Mouse (Mus musculus): ENCODE measurements at regions not wholly inside any gene's neighbourhood (a gene's known extent, or its start where the extent isn't known, plus 50 kb on each side); places are given as distances from the start of the nearest gene placed in this dataset.

DNA sequence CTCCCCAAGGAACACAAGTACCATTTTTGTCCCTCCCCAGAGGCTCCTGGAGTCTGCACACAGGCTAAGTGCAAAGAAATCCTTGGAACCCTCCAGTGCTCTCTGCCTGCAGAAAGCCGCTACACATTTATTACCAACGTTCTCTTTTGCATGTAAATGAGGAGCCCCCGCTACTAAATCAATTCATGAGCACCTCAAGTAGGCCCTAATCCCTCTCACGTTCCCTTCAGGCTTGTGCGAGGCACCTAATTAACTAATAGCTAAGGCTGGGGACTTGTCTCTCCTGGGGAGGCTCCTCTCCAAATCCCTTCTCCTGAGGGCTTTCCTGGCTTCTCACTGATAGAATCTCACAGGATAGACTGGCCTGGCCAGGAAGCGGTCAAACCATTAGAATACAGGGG lies 568.6 kb upstream of the Adam5 start:
- DNase-seq (ENCODE audit: low spot score in 2 of 2), result no peak

DNA sequence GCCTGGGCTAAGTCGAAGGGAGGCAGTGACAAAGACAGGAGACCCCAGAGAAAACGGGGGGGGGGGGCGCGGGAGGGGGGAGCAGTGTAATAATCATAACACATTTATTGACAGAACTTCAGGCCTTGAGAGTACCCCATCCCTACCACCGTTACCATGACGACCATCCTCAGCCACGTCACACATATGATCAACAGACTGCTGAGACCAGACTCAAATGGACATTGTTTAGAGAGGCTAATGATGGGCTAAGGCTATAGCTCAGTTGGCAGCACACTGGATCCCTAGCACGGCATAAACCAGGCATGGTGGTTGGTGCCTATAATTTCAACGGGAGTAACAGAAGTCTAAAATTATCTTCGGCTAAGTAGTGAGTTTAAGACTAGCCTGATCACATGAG lies 565.8 kb upstream of the Adam5 start:
- DNase-seq (ENCODE audit: low spot score in 2 of 2), result no peak

DNA sequence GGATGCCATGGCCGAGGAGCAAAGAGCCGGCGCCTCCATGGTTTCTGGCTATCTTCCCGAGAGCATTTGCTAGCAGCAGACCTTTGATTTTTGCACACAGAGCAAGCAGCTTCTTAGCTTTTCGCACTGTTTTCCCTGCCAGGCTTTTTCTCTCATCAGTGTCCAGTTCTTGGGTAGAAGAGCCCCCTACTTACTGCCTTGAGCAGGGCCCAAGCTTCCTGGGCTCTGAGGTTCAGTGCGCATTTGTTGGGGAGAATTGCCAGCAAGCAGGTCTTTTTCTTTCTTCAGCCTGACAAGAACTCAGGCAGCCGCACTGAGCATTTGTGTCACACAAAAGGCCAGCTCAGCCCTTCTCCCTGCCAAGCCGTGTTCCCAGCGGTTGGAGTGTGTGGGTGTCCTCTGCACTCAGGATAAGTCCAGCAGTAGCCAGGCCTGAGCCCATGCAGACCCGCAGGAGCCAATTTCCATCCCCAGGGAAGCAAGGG lies 565.2 kb upstream of the Adam5 start:
- DNase-seq (ENCODE audit: low spot score in 2 of 2), result peak; percentile 13 to 20

DNA sequence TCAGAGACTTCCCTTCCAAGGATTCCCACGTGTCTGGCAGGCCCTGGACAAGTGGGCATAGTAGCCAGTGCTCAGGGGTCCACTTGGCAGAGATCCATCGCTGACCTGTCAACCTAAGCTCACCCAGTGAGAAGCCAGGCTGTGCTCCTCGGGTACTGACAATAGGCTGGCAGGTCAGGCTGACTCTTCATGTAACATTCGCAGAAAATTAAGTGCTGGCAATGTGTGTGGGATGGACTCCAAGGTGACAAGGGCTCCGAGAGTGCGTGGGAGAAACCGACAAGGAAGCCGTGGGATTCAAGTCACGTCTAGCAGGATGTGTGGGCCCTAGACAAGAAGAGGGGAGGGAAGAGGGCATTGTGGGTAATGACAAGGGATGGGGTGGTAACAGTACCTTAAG lies 564.6 kb upstream of the Adam5 start:
- DNase-seq (ENCODE audit: low spot score in 2 of 2), result no peak

DNA sequence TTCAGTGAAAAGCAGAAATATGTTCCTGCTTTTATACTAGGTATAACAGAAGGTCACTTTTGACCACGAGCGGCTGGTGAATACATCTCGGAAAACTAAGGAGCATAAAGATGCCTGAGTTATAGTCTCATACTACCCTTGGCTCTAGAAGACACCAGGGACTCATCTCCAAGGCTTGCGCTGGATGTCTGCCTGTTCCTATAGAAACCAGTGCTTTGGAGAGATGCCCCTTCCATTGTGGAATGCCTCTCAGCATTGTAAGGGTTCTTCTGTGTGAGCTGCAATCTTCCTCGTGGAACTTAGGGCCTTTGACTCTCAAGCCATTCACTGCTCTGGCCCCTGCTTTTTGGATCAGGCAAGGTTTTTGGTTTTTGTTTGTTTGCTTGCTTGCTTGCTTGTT lies 561.0 kb upstream of the Adam5 start:
- no peak for DNase-seq (ENCODE audit: low spot score in 2 of 2)

DNA sequence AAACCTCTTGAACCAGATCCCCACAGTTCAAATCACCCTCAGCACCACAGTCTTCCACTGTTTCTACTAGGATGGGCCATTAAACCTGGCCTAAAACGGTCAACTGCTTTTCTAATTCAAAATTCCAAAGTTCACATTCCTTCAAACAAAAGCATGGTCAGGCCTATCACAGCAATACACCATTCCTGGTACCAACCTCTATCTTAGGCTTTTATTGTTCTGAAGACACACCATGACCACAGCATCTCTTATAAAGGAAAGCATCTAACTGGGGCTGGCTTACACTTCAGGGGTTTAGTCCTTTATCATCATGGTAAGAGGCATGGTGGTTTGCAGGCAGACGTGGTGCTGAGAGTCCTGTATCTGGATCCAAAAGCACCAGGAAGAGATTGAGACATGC lies 560.4 kb upstream of the Adam5 start:
- no peak for DNase-seq (ENCODE audit: low spot score in 2 of 2)

DNA sequence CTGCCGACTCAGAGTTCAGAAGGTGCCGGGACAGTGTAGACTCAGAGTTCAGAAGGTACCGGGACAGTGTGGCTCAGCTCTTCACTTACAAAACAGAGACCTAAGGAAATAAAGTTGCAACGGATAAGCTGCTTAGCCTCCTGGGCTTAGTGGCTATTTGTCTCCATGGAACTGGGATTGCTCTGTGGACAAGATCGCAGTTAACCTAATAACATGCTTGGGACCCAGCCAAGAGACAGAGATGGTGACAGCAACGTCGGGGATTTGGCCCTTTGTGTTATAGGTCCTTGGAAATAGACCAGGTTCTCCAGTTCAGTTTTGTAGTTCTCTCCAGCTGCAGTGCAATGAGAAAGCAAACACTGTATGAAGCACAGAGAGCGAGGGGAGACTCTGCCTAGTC lies 549.1 kb upstream of the Adam5 start:
- no peak for DNase-seq (ENCODE audit: low spot score in 2 of 2)

DNA sequence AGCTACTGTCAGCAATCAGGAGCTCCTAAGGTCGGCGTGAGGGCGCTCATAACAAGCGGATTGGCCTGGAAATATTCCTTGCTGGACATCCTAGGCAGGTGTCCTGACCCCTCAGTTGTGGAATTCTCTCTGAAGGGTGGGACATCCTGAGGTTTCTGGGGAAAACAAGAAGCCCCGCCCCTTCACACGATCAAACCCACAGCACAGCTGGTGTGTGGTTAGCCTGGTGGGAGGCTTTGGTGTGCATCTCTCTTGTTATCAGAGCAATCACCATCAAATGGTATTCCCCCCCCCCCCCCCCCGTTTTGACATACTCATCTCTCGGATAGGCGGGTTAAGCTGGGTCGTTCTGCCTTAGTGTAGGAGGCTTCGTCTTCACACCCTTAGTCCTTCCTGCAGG lies 546.8 kb upstream of the Adam5 start:
- DNase-seq (ENCODE audit: low spot score in 2 of 2), result no peak

DNA sequence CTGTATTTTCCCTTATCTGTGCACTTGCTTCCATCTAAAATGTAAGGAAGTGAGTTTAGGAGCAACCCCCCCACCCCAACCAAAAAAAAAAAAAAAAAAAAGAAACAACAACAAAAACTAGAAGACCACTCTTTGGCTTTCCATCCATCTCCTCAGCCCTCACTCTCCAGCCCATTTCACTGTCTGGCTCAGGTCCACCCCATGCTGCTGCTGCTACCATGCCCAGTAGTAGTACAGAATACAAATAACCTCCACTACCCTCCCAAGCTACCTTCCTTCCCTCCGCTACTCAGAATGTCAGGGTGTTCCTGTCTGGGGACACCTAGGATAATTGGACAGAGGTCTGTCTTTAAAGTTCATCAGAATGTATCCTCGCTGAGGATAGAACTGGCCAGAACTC lies 545.2 kb upstream of the Adam5 start:
- DNase-seq (ENCODE audit: low spot score in 2 of 2), result no peak

DNA sequence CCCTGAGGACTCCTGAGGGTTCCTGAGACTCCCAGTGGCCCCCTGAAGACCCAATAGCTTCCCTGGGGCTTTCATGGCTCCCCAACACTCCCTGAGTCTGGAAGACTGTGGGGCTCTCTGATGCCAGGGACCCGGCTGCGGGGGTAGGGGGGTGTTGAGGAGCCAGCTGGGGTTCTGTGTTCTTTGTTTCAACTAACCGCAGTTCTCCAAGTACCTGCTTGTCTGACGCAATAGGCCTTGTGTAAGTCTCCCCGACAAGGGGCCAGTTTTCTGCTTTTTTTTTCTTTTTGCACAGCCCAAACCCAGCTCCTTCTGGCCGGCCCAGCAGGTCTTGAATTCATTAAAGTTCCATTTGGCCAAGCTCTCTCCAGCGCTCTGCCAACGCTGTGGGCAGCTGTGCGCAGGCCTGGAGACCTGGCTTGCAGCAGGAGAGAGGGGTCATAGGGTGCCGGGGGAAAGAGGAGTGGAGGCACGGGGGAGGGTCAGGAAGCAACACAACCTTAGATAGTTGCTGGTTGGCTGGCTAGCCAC lies 544.5 kb upstream of the Adam5 start:
- DNase-seq (ENCODE audit: low spot score in 2 of 2), result peak in 1 of 2 experiments; percentile 47

DNA sequence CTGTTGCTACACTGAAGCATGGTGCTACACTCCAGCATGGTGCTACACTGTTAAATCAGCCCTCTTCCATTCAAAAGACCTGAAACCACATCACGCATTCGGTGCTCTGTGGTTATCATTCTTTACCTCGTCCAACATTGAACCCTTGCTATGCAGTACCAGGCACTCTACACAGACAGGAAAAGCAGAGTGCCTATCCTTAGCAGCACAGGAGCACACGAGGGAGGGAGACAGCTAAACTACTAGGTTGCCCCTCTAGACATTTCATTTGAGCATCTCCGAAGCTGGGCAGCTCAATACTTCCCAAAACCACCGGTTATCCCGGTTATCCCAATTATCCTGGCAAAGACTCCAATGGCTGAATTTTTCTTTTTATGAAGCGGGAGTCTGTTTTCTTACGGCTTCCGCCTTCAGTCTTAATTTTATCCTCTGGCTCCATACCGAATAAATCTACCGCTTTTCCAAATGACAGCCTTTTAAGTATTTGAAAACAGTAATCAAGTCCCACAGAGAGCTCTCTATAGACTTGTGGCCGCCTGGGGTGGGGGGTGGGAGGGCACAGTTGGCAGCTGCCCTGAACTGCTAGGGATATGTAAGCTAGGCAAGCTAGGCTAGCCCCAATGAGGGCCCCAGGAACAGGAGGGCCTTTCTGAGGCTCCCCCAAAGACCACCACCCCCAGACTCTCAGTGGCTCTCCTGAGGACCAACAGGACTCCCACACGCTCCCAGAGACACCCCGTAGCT lies 543.8 kb upstream of the Adam5 start:
- DNase-seq (ENCODE audit: low spot score in 2 of 2), result no peak

DNA sequence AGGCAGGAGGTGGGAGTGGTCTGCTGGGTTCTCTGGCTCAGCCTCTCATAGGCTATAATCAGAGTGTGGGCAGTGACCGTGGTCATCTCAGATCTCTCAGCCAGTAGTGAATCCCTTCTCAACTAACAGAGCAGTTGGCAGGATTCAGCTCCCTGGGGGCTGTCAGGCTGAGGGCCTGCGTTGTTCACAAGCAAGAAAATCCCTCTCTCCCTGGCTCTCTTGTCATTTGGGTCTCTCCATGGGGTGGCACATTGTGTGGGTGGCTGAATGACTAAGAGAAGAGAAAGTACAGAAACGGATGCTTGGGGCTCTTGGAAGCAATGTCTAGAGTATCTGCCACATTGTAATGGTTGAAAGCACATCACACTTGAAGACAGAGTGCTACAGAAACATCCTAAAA lies 542.0 kb upstream of the Adam5 start:
- DNase-seq (ENCODE audit: low spot score in 2 of 2), result peak in 1 of 2 experiments; percentile 47

DNA sequence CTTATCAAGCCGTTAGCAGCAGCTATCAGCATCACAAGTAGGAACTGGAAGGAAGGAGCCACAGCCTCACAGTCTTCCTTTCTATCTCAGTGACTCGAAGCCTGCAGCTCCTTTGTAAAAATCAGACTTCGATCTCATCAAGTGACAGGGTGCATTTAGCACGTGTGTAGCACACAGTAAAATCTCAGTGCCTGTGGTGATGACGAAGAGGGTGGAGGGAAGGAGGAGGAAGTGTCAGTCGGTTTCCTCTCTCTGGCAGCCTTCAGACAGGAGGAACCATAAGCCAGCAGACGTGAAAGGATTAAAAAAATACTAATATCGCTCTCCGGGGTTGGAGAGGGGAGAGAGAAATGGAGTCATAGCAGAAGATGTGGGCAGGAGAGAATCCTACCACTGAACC lies 538.5 kb upstream of the Adam5 start:
- no peak for DNase-seq (ENCODE audit: low spot score in 2 of 2)

DNA sequence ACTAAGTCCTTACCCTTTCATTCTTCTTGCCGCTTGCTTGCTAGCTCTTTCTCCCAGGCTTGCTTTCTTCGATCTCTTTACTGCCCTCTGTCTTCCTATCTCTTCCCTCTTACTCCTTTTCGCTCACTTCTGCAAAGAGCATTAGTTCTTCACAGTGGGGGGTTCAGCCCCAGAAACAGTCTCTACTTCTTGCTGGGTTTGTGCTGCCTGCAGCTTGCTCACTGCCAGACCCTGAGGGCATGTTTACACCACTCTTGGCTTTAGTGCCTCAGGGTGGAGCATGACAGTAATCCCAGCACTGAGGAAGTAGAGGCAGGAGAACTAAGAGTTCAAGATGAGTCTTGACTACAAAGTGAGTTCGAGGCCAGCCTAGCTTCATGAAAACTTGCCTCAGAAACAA lies 538.0 kb upstream of the Adam5 start:
- DNase-seq (ENCODE audit: low spot score in 2 of 2), result no peak

DNA sequence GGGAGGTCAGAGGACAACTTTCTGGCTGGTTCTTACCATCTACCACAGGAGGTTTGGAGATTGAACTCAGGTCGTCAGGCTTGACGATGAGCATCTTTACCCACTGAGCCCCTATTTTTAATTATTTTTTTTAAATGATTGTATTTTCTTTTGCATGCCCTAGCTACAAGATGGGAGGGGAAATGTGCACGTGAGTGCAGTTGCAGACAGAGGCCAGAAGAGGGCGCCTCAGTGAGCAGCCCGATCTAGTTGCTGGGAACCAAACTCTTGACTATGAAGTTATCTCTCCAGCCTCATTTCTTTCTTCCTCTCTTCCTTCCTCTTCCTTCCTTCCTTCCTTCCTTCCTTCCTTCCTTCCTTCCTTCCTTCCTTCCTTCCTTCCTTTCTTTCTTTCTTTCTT lies 537.3 kb upstream of the Adam5 start:
- DNase-seq (ENCODE audit: low spot score in 2 of 2), result no peak

DNA sequence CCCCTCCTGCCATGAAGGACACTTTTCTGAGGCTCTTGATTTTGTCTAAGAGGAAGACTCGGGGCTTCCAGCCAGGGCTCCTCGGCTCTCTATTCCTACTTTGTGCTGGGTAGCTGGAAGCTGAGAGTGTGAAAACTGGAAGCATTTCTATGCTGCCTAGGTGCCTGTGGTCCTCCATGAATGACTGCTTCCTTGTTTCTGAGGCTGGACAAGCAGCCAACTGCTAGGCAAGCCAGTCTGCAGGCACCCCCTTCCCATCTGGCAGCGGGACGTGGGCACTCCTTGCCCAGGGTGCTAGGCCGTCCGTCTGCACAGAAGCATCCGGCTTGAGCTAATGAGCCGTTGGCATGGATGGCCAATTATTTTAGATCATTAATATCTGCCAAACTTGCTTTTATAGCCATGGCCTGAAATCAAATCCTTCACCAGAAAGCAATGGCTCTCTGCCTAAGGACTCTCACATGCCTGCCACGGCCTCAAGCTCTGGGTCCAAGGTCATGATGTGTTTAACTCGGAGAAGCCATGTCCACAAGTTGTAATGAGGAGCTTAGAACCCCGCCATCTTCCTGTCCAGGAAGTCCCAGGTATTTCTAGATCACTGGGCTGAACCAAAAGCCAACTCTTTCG lies 534.5 kb upstream of the Adam5 start:
- DNase-seq (ENCODE audit: low spot score in 2 of 2), result no peak

DNA sequence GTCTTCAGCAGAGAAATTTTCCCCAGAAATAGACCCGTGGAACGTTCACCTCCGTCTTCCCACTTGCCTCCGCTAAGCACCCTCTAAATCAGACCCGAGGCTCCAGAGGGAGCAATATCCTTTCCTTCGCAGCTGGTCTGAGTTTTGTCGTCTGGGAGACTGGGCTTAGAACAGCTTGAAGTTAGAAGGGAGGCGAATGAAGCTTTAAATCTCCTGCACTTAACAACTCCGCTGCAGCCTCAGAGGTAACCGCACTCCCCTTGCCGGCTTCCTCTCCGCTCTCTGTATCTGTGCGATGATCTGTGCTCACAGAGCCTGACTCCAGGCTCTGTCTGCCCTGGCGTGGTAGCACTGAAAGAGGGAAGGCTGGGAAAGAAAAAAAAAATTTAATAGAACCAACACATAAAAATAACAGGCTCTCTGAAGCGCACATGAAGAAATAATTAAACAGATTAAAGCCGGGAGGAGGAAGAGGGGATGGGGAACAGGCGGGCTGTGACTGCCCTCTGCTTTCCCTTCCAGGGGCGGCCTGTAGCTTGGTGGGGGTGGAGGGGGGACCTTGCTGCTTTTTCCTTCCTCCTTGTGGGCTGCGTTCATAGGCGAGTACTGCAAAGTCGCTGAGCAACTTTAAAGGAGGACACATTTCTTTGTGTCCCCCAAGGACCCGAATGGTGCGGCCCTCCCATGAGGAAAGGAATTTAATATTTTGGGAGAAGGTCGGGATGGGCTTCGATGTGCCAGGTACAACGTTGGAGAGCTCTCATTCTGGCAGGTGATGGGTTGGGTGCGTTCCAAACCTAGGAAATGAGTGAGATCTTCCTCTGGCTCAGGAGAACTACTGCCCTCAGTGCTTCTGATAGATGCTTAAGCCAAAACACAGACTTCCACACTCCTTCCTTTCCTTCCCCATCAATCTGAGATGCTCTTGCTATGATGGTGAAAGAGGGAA lies 529.9 kb upstream of the Adam5 start:
- no peak for DNase-seq (ENCODE audit: low spot score in 2 of 2)

DNA sequence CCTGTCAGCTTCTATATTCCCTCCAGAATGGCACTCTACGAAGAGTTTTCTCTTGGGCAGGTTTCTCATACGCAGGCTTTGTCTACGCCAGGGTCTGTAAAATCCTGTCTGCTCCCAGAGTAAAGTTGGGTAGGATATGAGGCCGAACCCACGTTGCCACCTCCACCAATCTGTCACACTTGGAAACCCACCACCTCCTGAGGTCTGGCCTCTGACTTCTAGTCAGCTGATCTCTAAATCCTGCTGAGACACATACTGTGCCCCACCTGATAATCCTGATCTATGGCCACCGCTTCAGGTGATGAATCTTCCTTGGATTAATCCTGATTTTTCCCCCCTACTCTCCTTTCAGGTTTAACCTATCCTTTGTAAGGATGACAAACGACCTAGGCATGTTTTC lies 529.2 kb upstream of the Adam5 start:
- DNase-seq (ENCODE audit: low spot score in 2 of 2), result no peak

DNA sequence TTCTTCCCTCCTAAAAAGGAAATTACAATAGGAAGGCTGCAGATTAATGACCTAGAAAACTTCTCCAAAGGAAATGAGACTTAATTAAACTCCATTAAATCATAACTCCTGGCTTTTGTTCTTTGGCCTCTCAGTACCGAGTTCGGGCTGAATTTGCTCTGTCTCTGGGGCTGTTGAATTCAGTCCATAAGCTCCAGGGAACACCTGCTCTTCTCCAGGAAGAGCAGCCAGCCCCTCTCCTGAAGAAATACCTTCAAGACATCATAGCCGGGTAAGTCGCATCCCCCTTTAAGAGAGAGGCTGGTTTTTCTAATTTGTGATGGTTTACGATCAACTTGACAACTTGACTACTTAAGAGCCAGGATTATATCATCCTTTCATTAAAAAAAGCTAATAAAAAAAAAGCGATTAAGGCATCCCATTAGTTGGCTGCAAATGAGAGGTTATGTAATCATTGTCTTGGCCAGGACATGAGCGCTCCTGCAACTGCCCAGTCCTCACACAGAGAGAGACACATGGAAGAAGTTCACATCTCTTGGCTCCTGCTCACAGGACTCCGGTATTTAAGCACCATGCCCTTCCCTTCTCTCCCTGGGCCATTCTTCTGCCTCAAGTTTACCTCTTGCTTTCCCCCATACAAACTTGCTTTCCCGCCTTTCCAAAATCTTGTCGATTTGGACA lies 524.0 kb upstream of the Adam5 start:
- DNase-seq (ENCODE audit: low spot score in 2 of 2), result no peak

DNA sequence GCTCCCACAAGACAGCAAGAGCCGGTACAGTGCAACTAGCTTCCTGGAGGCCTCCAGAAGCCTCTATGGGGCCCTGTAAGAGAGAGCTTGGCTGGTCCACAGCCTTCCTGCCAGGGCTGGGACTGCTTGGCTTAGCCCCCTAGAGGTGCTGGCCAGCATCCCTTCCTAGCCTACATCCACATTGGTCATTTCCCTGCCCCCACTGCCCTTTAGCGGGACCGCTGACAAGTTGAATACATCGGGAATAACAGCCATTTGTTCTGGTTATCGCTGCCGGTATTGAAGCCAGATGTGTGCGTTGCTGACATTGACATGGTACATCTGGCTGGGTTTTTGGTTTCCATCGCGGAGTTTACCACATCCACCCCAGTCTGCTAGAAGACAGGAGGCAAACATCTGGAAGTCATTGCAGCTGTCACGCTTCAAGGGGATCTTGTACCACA lies 519.0 kb upstream of the Adam5 start:
- no peak for DNase-seq (ENCODE audit: low spot score in 2 of 2)

DNA sequence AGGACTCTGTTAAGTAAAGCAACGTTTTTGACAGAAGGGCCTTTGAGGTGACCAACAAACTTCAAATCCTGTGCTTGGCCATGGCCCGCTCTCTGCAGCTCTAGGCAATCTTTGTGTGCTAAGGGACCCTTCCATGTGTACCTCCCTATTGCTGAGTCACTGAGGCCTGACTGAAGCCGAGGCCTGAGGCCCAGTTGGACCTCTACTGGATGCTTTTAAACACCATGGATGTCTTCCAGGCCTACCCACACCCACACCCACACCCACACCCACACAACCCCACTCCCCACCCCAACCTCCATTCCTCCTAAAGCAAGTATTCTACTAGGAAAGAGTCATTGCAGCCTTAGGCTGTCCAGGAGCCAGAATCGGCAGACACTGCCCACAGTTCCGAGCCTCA lies 518.3 kb upstream of the Adam5 start:
- DNase-seq (ENCODE audit: low spot score in 2 of 2), result no peak

Data from gastrocnemius, adult 8-10 months (tissue).